Mouse (Mus musculus) intestine, embryonic 16.5 days (tissue): ENCODE measurements around the gene Srebf1. TPM values are rescaled to one million over a fixed set of nuclear protein-coding genes. Genes with fewer than 3 reads are reported as not detected.
A peak's percentile ranks its signal among the peaks of the same experiment; 100 is the strongest.

ENCODE experiments used
- ATAC-seq: fragments of 200-750 bp; cut with Nextera tagmentation; 2 replicates; pipeline ENCODE4 v1.8.0; 2017; ENCODE audit warnings: moderate TSS enrichment, moderate library complexity
- H3K27ac ChIP-seq: fragments of 300-500 bp; sonication (generic); 2 replicates; pipeline ENCODE4 v1.5.1; 2014; ENCODE audit warnings: mild to moderate bottlenecking, low read length
- H3K27me3 ChIP-seq: fragments of 300-500 bp; sonication (generic); replicated peaks from 2 replicates; pipeline ENCODE4 v1.6.1; 2014; ENCODE audit warnings: low read length, control low read depth, mixed read lengths; ENCODE audit not compliant: control insufficient read depth, insufficient read depth
- H3K36me3 ChIP-seq: fragments of 300-500 bp; sonication (generic); 2 replicates; pipeline ENCODE4 v1.6.1; 2014; ENCODE audit warnings: low read length, control low read depth; ENCODE audit not compliant: control insufficient read depth, insufficient read depth
- H3K4me1 ChIP-seq: fragments of 300-500 bp; sonication (generic); 2 replicates; pipeline ENCODE4 v1.6.1; 2014; ENCODE audit warnings: low read length, control low read depth, mixed read lengths; ENCODE audit not compliant: control insufficient read depth, insufficient read depth
- H3K4me2 ChIP-seq: fragments of 300-500 bp; sonication (generic); 2 replicates; pipeline ENCODE4 v1.6.1; 2014; ENCODE audit warnings: low read depth, low read length, control low read depth
- H3K4me3 ChIP-seq: fragments of 300-500 bp; sonication (generic); 2 replicates; pipeline ENCODE4 v1.5.1; 2014; ENCODE audit warnings: mild to moderate bottlenecking, low read length
- H3K9ac ChIP-seq: fragments of 300-500 bp; sonication (generic); 2 replicates; pipeline ENCODE4 v1.6.1; 2014; ENCODE audit warnings: low read depth, low read length
- H3K9me3 ChIP-seq: fragments of 300-500 bp; sonication (generic); 2 replicates; pipeline ENCODE4 v1.6.1; 2016; ENCODE audit warnings: low read length, control low read depth; ENCODE audit not compliant: control insufficient read depth
- WGBS: fragments of 180-500 bp; shearing (Covaris S2); extraction: QIAGEN DNeasy Blood & Tissue Kit; methylation state at CpG from one replicate; pipeline ENCODE4 v1.1.7; 2014; 5-methylcytosine and 5-hydroxymethylcytosine counted together
- polyA plus RNA-seq: library from polyadenylated mRNA; unstranded; fragments of >200 nt; fragmentation: Nextera tagmentation; extraction: Ambion mirVana; gene quantifications from 2 replicates; pipeline ENCODE4 v1.2.1, GENCODE M21; 2015

Gene Srebf1
- polyA plus RNA-seq, 1 experiment from 2014 or later = 81.0 TPM

DNA sequence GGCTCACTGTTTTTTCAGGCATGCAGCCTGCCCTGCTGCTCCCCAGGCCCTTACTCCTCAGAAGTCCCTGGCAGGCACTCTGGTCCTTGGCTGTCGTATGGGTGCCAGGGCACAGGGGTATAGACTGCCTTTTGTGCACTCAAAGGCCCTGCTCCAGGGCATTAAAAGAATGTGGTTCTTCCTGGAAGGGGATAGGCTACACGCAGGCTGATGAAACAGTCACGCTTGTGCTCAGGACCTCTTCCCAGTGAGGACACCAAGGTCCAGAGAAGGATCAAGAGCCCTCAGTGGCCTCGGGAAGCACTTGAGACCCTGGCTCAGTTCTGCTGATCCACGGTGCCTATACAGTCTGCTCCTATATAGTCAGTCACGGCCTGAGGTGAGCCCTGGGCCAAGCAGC lies 9.1 kb downstream of the Srebf1 start:
- Histone ChIP-seq H3K9ac (peak overlapping the region; percentile 35; the same call in 1 of the 2 replicates), H3K4me3 (no peak overlapping the region), H3K27me3 (no peaks in the 10 kb centered on the region), H3K4me2 (no peak overlapping the region), H3K27ac (no peak overlapping the region), H3K9me3 (no peaks in the 10 kb centered on the region), H3K36me3 (peaks cover 4% of the 10 kb centered on the region; the same call in 1 of the 2 replicates), H3K4me1 (peaks cover 64% of the 10 kb centered on the region)
- no peak for ATAC-seq
- 74% methylated on average over 6 of the region's 6 CpGs for WGBS

GRCm38 (mm10) chr11:60211761-60212160 lies 10.6 kb downstream of the Srebf1 start:
- Histone ChIP-seq H3K4me2 (no peak overlapping the region), H3K9ac (0 out of 2 replicates have a peak overlapping the region, but pooled peaks have one; percentile 6), H3K27ac (0 out of 2 replicates have a peak overlapping the region, but pooled peaks have one; percentile 14), H3K9me3 (no peaks in the 10 kb centered on the region), H3K4me1 (peaks cover 71% of the 10 kb centered on the region), H3K27me3 (no peaks in the 10 kb centered on the region), H3K4me3 (no peak overlapping the region), H3K36me3 (0 out of 2 replicates have a peak, but pooled peaks cover 2% of the 10 kb centered on the region)
- ATAC-seq = no peak
- 61% methylated on average over 12 of the region's 12 CpGs for WGBS

GRCm38 (mm10) chr11:60211152-60211551 lies 11.2 kb downstream of the Srebf1 start:
- peak overlapping the region; percentile 63; the same call in 1 of the 2 replicates for H3K9ac ChIP-seq
- ATAC-seq = no peak
- 74% methylated on average over 3 of the region's 3 CpGs for WGBS

GRCm38 (mm10) chr11:60210305-60210724 lies 12.1 kb downstream of the Srebf1 start:
- no peaks in the 10 kb centered on the region for H3K9me3 ChIP-seq
- H3K27ac ChIP-seq = peak overlapping the region; percentile 85
- ATAC-seq = peak; percentile 93
- peaks cover 64% of the 10 kb centered on the region for H3K4me1 ChIP-seq
- H3K4me3 ChIP-seq = peak overlapping the region; percentile 58
- 0 out of 2 replicates have a peak, but pooled peaks cover 13% of the 10 kb centered on the region for H3K36me3 ChIP-seq
- H3K4me2 ChIP-seq = peak overlapping the region; percentile 78
- no peaks in the 10 kb centered on the region for H3K27me3 ChIP-seq
- WGBS = 1% methylated on average over 46 of the region's 47 CpGs
- H3K9ac ChIP-seq = peak overlapping the region; percentile 72

More at GRCm38 (mm10) chr11:60211152-60211551, 11.2 kb downstream of the Srebf1 start:
- peaks cover 71% of the 10 kb centered on the region for H3K4me1 ChIP-seq
- H3K27me3 ChIP-seq = no peaks in the 10 kb centered on the region
- no peaks in the 10 kb centered on the region for H3K9me3 ChIP-seq
- H3K27ac ChIP-seq = peak overlapping the region; percentile 85
- H3K4me2 ChIP-seq = peak overlapping the region; percentile 78
- H3K4me3 ChIP-seq = no peak overlapping the region; the same call in 1 of the 2 replicates
- H3K36me3 ChIP-seq = 0 out of 2 replicates have a peak, but pooled peaks cover 7% of the 10 kb centered on the region

DNA sequence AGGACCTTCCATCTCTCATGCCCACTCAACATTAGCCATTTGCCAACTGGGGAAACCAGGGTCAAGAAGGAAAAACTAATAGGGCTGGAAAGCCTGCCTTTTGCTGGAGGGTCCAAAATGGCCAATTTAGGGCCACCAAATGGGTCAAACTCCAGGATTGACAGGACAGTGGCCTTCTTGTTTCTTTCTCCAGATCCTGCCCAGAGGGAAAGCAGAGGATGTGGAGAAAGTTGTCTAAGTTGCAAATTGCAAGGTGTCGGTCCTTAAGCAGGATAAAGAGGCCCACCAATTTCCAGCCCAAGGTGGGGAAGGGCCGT lies 12.5 kb downstream of the Srebf1 start:
- H3K9ac ChIP-seq = peak overlapping the region; percentile 72
- peak overlapping the region; percentile 58 for H3K4me3 ChIP-seq
- H3K4me1 ChIP-seq = peaks cover 64% of the 10 kb centered on the region
- no peaks in the 10 kb centered on the region for H3K27me3 ChIP-seq
- ATAC-seq = no peak
- H3K36me3 ChIP-seq = 0 out of 2 replicates have a peak, but pooled peaks cover 16% of the 10 kb centered on the region
- WGBS = 0% methylated on average over 2 of the region's 2 CpGs
- H3K9me3 ChIP-seq = no peaks in the 10 kb centered on the region
- H3K27ac ChIP-seq = peak overlapping the region; percentile 85
- H3K4me2 ChIP-seq = peak overlapping the region; percentile 78

- Histone ChIP-seq H3K36me3 (peaks cover 20% of the 10 kb centered on the region; the same call in 1 of the 2 replicates), H3K4me2 (peak overlapping the region; percentile 78), H3K9me3 (no peaks in the 10 kb centered on the region), H3K4me1 (peaks cover 64% of the 10 kb centered on the region), H3K9ac (peak overlapping the region; percentile 72), H3K4me3 (peak overlapping the region; percentile 58), H3K27me3 (no peaks in the 10 kb centered on the region), H3K27ac (peak overlapping the region; percentile 85)
- ATAC-seq = peak; percentile 27
- WGBS = 29% methylated on average over 7 of the region's 7 CpGs
Observed at GRCm38 (mm10) chr11:60209217-60209932, 13.0 kb downstream of the Srebf1 start.

DNA sequence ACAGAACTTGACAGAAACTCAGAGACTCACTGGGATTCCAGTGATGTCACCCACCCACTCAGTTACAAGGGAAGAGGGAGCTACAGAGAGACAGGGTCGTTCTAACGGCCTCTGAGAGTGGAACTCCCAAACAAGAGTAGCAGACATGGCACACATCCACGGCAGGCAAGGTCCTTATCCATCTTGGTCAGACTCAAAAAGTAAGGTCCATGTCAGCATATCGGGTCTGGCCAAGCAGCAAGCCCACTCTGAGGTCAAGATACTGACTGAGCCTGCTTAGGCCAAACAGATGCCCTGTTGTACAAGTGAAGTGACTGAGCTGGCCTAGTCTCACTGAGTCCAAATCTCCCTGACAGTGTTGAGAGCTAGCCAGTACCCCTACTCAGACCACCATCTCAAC lies 13.7 kb downstream of the Srebf1 start:
- Histone ChIP-seq H3K9me3 (no peaks in the 10 kb centered on the region), H3K27ac (peak overlapping the region; percentile 85), H3K36me3 (peaks cover 26% of the 10 kb centered on the region), H3K4me2 (peak overlapping the region; percentile 78), H3K27me3 (no peaks in the 10 kb centered on the region), H3K9ac (peak overlapping the region; percentile 72), H3K4me3 (peak overlapping the region; percentile 58), H3K4me1 (peaks cover 64% of the 10 kb centered on the region)
- ATAC-seq = no peak
- WGBS = 29% methylated on average over 4 of the region's 4 CpGs

- H3K4me3 ChIP-seq = peak overlapping the region; percentile 58
- peak overlapping the region; percentile 85 for H3K27ac ChIP-seq
Observed at GRCm38 (mm10) chr11:60208201-60208600, 14.2 kb downstream of the Srebf1 start.

GRCm38 (mm10) chr11:60206207-60206606 lies 16.2 kb downstream of the Srebf1 start:
- peaks cover 48% of the 10 kb centered on the region for H3K4me1 ChIP-seq
- no peaks in the 10 kb centered on the region for H3K27me3 ChIP-seq
- no peak overlapping the region for H3K27ac ChIP-seq
- H3K4me3 ChIP-seq = no peak overlapping the region
- H3K9ac ChIP-seq = 0 out of 2 replicates have a peak overlapping the region, but pooled peaks have one; percentile 72
- H3K36me3 ChIP-seq = peaks cover 48% of the 10 kb centered on the region
- no peak for ATAC-seq
- no peak overlapping the region for H3K4me2 ChIP-seq
- WGBS = 39% methylated on average over 5 of the region's 5 CpGs
- no peaks in the 10 kb centered on the region for H3K9me3 ChIP-seq

More at GRCm38 (mm10) chr11:60208201-60208600, 14.2 kb downstream of the Srebf1 start:
- Histone ChIP-seq H3K27me3 (no peaks in the 10 kb centered on the region), H3K4me1 (peaks cover 64% of the 10 kb centered on the region), H3K4me2 (peak overlapping the region; percentile 78), H3K9me3 (no peaks in the 10 kb centered on the region), H3K36me3 (peaks cover 31% of the 10 kb centered on the region), H3K9ac (peak overlapping the region; percentile 72)
- 42% methylated on average over 6 of the region's 6 CpGs for WGBS
- ATAC-seq = no peak
